Mouse (Mus musculus) intestine, embryonic 14.5 days (tissue): ENCODE results near the gene Mansc1. TPM values are rescaled to one million over a fixed set of nuclear protein-coding genes. Genes with fewer than 3 reads are reported as not detected.
A peak's percentile ranks its signal among the peaks of the same experiment; 100 is the strongest.

ENCODE experiments used
- ATAC-seq: fragments of 200-750 bp; cut with Nextera tagmentation; replicated peaks from 2 replicates; pipeline ENCODE4 v1.8.0; 2017; ENCODE audit warnings: low read depth, moderate number of reproducible peaks, moderate TSS enrichment, moderate library complexity; ENCODE audit not compliant: low FRiP score, low TSS enrichment
- DNase-seq: peaks from one replicate; pipeline ENCODE4 v3.0.0-alpha.2; 2018; ENCODE audit warnings: low spot score
- H3K27ac ChIP-seq: fragments of 300-500 bp; sonication (generic); 2 replicates; pipeline ENCODE4 v1.5.1; 2014; ENCODE audit warnings: low read depth, mild to moderate bottlenecking, control low read depth
- H3K27me3 ChIP-seq: fragments of 300-500 bp; sonication (generic); replicated peaks from 2 replicates; pipeline ENCODE4 v1.6.1; 2014; ENCODE audit warnings: low read length, control low read depth; ENCODE audit not compliant: control insufficient read depth, insufficient read depth
- H3K36me3 ChIP-seq: fragments of 300-500 bp; sonication (generic); 2 replicates; pipeline ENCODE4 v1.6.1; 2014; ENCODE audit warnings: low read length, control low read depth; ENCODE audit not compliant: control insufficient read depth, insufficient read depth
- H3K4me1 ChIP-seq: fragments of 300-500 bp; sonication (generic); replicated peaks from 2 replicates; pipeline ENCODE4 v1.6.1; 2014; ENCODE audit warnings: low read length, control low read depth, mixed read lengths; ENCODE audit not compliant: control insufficient read depth, insufficient read depth
- H3K4me2 ChIP-seq: fragments of 300-500 bp; sonication (generic); 2 replicates; pipeline ENCODE4 v1.6.1; 2014; ENCODE audit warnings: low read length
- H3K4me3 ChIP-seq: fragments of 300-500 bp; sonication (generic); 2 replicates; pipeline ENCODE4 v1.5.1; 2014; ENCODE audit warnings: low read depth, low read length, control low read depth, mixed read lengths
- H3K9ac ChIP-seq: fragments of 300-500 bp; sonication (generic); 2 replicates; pipeline ENCODE4 v1.6.1; 2014; ENCODE audit warnings: mild to moderate bottlenecking, low read length
- H3K9me3 ChIP-seq: fragments of 300-500 bp; sonication (generic); 2 replicates; pipeline ENCODE4 v1.6.1; 2016; ENCODE audit warnings: low read length, control low read depth; ENCODE audit not compliant: control insufficient read depth
- WGBS: fragments of 180-500 bp; shearing (Covaris S2); extraction: QIAGEN DNeasy Blood & Tissue Kit; methylation state at CpG from one replicate; pipeline ENCODE4 v1.1.7; 2014; 5-methylcytosine and 5-hydroxymethylcytosine counted together
- polyA plus RNA-seq: library from polyadenylated mRNA; unstranded; fragments of >200 nt; fragmentation: Nextera tagmentation; extraction: Ambion mirVana; gene quantifications from 2 replicates; pipeline ENCODE4 v1.2.1, GENCODE M21; 2014

The Mansc1 gene
- polyA plus RNA-seq, 1 experiment from 2014 or later = 6.2 TPM

- H3K4me3 ChIP-seq = no peak overlapping the region
- WGBS = 93% methylated on average over 5 of the region's 5 CpGs
Observed at GRCm38 (mm10) chr6:134643296-134643695, 11.0 kb upstream of the Mansc1 start.

DNA sequence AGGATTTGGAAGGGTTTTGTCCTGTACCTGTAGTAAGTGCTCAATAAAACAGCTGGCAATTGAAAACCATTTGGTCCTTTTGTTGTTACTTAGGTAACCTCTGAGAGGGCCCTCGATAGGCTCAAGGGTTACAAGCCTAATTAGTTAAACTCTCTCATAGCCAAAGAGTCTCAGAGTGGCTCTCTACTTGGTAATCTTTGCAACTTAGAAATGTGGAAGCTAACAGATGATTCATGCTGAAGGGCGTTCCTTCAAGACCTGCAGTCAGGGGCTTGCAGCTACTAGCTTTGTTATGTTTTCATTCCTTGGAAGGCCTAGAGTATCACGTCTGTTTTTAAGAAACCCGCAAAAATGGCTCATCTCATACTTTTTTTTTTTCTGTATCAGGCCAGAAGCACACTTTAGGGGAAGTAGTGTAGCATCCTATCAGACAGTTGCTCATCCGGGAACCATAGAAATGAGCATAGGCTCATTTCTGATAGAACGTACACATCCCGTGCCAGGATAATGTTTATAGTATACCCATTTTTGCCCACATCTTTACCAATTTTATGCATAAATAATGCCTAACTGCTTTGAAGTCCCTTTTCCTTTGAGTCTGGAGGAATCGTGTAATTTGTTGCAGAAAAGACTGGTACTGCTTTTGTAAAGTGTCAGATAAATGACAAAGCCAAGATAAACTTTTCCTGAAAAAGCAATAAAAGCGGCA is 9.6 kb upstream of the Mansc1 start:
- Histone ChIP-seq H3K4me2 (peak overlapping the region; percentile 79), H3K36me3 (0 out of 2 replicates have a peak, but pooled peaks cover 3% of the 10 kb centered on the region), H3K4me3 (peak overlapping the region; percentile 75; the same call in 1 of the 2 replicates), H3K27ac (no peak overlapping the region), H3K9me3 (no peaks in the 10 kb centered on the region), H3K4me1 (no peaks in the 10 kb centered on the region), H3K9ac (peak overlapping the region; percentile 83), H3K27me3 (no peaks in the 10 kb centered on the region)
- DNase-seq (no peak), ATAC-seq (no peak)
- WGBS = 64% methylated on average over 9 of the region's 9 CpGs

More at GRCm38 (mm10) chr6:134643296-134643695, 11.0 kb upstream of the Mansc1 start:
- ATAC-seq (no peak), DNase-seq (no peak)
- Histone ChIP-seq H3K27ac (no peak overlapping the region), H3K4me1 (no peaks in the 10 kb centered on the region), H3K9ac (no peak overlapping the region), H3K36me3 (0 out of 2 replicates have a peak, but pooled peaks cover 3% of the 10 kb centered on the region), H3K4me2 (no peak overlapping the region), H3K27me3 (no peaks in the 10 kb centered on the region), H3K9me3 (no peaks in the 10 kb centered on the region)

GRCm38 (mm10) chr6:134640485-134641475 is 8.5 kb upstream of the Mansc1 start:
- peak overlapping the region; percentile 79 for H3K4me2 ChIP-seq
- ATAC-seq (peak; percentile 97), DNase-seq (peak; percentile 91)
- H3K27ac ChIP-seq = peak overlapping the region; percentile 55
- no peaks in the 10 kb centered on the region for H3K27me3 ChIP-seq
- peak overlapping the region; percentile 83 for H3K9ac ChIP-seq
- H3K9me3 ChIP-seq = no peaks in the 10 kb centered on the region
- peak overlapping the region; percentile 75 for H3K4me3 ChIP-seq
- 2% methylated on average over 58 of the region's 65 CpGs for WGBS
- H3K36me3 ChIP-seq = 0 out of 2 replicates have a peak, but pooled peaks cover 2% of the 10 kb centered on the region
- H3K4me1 ChIP-seq = no peaks in the 10 kb centered on the region

GRCm38 (mm10) chr6:134639900-134640299 is 7.6 kb upstream of the Mansc1 start:
- DNase-seq = no peak
- H3K36me3 ChIP-seq = no peaks in the 10 kb centered on the region
- no peaks in the 10 kb centered on the region for H3K27me3 ChIP-seq
- H3K9me3 ChIP-seq = no peaks in the 10 kb centered on the region
- H3K4me2 ChIP-seq = no peak overlapping the region
- H3K4me3 ChIP-seq = no peak overlapping the region
- no peaks in the 10 kb centered on the region for H3K4me1 ChIP-seq
- WGBS = 88% methylated on average over 1 of the region's 1 CpGs
- H3K9ac ChIP-seq = no peak overlapping the region
- no peak for ATAC-seq
- H3K27ac ChIP-seq = no peak overlapping the region

DNA sequence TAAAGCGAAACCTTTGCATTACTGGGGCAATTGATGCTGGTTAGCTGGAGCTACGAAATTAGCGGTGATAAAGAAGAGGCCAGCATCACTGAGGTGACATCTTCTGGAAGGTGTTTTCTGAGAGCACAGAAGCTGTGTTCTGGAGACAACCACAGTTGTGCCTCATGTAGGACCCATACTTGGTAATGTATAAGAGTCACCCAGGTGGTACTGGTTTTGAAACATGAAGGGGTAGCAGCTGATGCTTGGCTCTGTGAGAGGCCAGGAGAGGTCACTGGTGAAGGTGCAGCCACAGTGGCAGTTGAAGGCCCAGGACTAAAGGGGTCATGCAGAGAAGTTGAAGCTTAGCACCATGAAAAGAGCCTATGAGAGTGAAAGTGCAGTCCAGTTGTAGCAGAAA is 6.9 kb upstream of the Mansc1 start, which contains the start of gene Borcs5:
Gene Borcs5, plus strand, starts transcription at position 301 of the 400 bp plus-strand sequence.
- H3K4me3 ChIP-seq = peak within 1 kb of the TSS; percentile 75; the same call in 1 of the 2 replicates
- H3K4me1 ChIP-seq = no peaks in the 10 kb centered on the region
- no peak within 1 kb of the TSS for H3K9ac ChIP-seq
- no peak within 1 kb of the TSS for H3K27ac ChIP-seq
- DNase-seq = no peak
- no peaks in the 10 kb centered on the region for H3K9me3 ChIP-seq
- H3K27me3 ChIP-seq = no peaks in the 10 kb centered on the region
- no peak for ATAC-seq
- H3K4me2 ChIP-seq = no peak within 1 kb of the TSS
- 89% methylated on average over 3 of the region's 3 CpGs for WGBS
- H3K36me3 ChIP-seq = no peaks in the 10 kb centered on the region

DNA sequence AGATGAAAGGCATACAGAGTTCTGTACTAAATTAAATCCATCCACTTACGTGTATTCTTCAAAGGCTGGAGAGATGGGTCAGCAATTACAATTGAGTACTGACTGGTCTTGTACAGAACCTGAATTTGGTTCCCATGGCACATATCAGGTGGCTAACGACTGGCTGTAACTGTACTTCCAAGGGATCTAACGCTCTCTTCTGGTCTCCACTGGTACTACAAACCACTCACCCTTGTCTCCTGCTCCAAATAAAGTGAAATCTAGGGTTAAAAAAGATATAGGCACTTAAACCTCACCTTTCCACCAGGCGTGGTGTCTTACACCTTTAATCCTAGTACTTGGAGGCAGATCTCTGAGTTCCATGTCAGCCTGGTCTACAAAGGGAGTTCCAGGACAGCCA is 4.2 kb upstream of the Mansc1 start:
- 62% methylated on average over 4 of the region's 4 CpGs for WGBS
- Histone ChIP-seq H3K9me3 (no peaks in the 10 kb centered on the region), H3K4me1 (no peaks in the 10 kb centered on the region; the same call in 1 of the 2 replicates), H3K4me2 (no peak overlapping the region), H3K27me3 (peaks cover 2% of the 10 kb centered on the region), H3K36me3 (no peaks in the 10 kb centered on the region), H3K27ac (no peak overlapping the region), H3K9ac (no peak overlapping the region), H3K4me3 (no peak overlapping the region)
- DNase-seq (no peak), ATAC-seq (no peak)

- H3K36me3 ChIP-seq = no peaks in the 10 kb centered on the region
- DNase-seq = no peak
- H3K9me3 ChIP-seq = no peaks in the 10 kb centered on the region
- WGBS = 86% methylated on average over 8 of the region's 8 CpGs
- no peak overlapping the region for H3K4me2 ChIP-seq
- H3K4me1 ChIP-seq = no peaks in the 10 kb centered on the region; the same call in 1 of the 2 replicates
- H3K9ac ChIP-seq = no peak overlapping the region
- no peak overlapping the region for H3K4me3 ChIP-seq
- no peak for ATAC-seq
- peaks cover 8% of the 10 kb centered on the region for H3K27me3 ChIP-seq
- H3K27ac ChIP-seq = no peak overlapping the region
Observed at GRCm38 (mm10) chr6:134633553-134633952, 1.3 kb upstream of the Mansc1 start.

DNA sequence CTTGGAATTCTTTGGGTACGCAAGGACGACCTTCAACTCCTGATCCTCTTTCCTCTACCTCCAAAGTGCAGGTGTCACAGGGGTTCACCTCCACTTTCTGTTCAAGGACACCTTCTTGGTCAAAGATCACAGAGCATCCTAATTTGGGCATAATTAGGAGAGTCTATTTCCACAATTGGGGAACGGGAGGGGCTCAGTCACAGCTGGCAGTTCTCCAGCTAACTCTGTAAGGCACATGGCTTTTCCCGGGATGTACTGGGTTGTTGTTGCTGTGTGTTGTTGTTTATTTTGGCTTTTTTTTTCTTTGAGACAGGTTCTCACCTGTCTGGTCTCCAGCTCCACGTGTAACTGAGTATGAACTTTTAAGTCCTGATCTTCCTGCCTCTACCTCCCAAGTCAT is 468 bp upstream of the Mansc1 start:
- Histone ChIP-seq H3K36me3 (no peaks in the 10 kb centered on the region), H3K4me1 (no peaks in the 10 kb centered on the region; the same call in 1 of the 2 replicates), H3K4me3 (peak overlapping the region; percentile 53), H3K27ac (no peak overlapping the region), H3K9me3 (no peaks in the 10 kb centered on the region), H3K9ac (peak overlapping the region; percentile 53), H3K4me2 (peak overlapping the region; percentile 92), H3K27me3 (peaks cover 8% of the 10 kb centered on the region)
- DNase-seq (no peak), ATAC-seq (peak; percentile 10; the same call in 1 of the 2 replicates)
- WGBS = 47% methylated on average over 5 of the region's 5 CpGs
